Mouse (Mus musculus): ENCODE measurements around the gene Sipa1l2. TPM values are rescaled to one million over a fixed set of nuclear protein-coding genes. Genes with fewer than 3 reads are reported as not detected.

Gene Sipa1l2
- polyA plus RNA-seq, 1 experiment from 2014 or later: 24.9 TPM

GRCm38 (mm10) chr8:125570389-125570788, 781 bp upstream of the Sipa1l2 start:
- DNase-seq (ENCODE audit: low spot score): no peak
- 9% methylated on average over 13 of the region's 13 CpGs for WGBS
- peak overlapping the region; percentile 90 for H3K27ac ChIP-seq

GRCm38 (mm10) chr8:125568851-125569532, 616 bp downstream of the Sipa1l2 start:
- Histone ChIP-seq H3K27ac (peak overlapping the region; percentile 90), H3K9me3 (no peaks in the 10 kb centered on the region), H3K4me1 (peaks cover 51% of the 10 kb centered on the region), H3K36me3 (no peaks in the 10 kb centered on the region), H3K27me3 (ENCODE audit: insufficient read depth, poor library complexity, severe bottlenecking) (no peaks in the 10 kb centered on the region), H3K4me3 (peak overlapping the region; percentile 78)
- no peak for DNase-seq (ENCODE audit: low spot score)
- under 1% methylated on average over 39 of the region's 39 CpGs for WGBS

More at GRCm38 (mm10) chr8:125570389-125570788, 781 bp upstream of the Sipa1l2 start:
- no peaks in the 10 kb centered on the region for H3K27me3 ChIP-seq (ENCODE audit: insufficient read depth, poor library complexity, severe bottlenecking)
- H3K4me3 ChIP-seq: peak overlapping the region; percentile 78
- no peaks in the 10 kb centered on the region for H3K36me3 ChIP-seq
- no peaks in the 10 kb centered on the region for H3K9me3 ChIP-seq
- peaks cover 41% of the 10 kb centered on the region for H3K4me1 ChIP-seq

GRCm38 (mm10) chr8:125568421-125568850, 1.2 kb downstream of the Sipa1l2 start:
- Histone ChIP-seq H3K4me1 (peaks cover 56% of the 10 kb centered on the region), H3K9me3 (no peaks in the 10 kb centered on the region), H3K36me3 (no peaks in the 10 kb centered on the region), H3K4me3 (peak overlapping the region; percentile 78), H3K27ac (peak overlapping the region; percentile 90), H3K27me3 (ENCODE audit: insufficient read depth, poor library complexity, severe bottlenecking) (no peaks in the 10 kb centered on the region)
- no peak for DNase-seq (ENCODE audit: low spot score)
- 2% methylated on average over 14 of the region's 14 CpGs for WGBS

- 56% methylated on average over 7 of the region's 7 CpGs for WGBS
Measured at GRCm38 (mm10) chr8:125567569-125567968, 2.0 kb downstream of the Sipa1l2 start.

GRCm38 (mm10) chr8:125562878-125563277, 6.7 kb downstream of the Sipa1l2 start:
- 79% methylated on average over 8 of the region's 8 CpGs for WGBS
- no peaks in the 10 kb centered on the region for H3K9me3 ChIP-seq
- H3K27ac ChIP-seq: peak overlapping the region; percentile 25; the same call in 1 of the 2 replicates
- no peaks in the 10 kb centered on the region for H3K27me3 ChIP-seq (ENCODE audit: insufficient read depth, poor library complexity, severe bottlenecking)
- H3K36me3 ChIP-seq: no peaks in the 10 kb centered on the region
- no peak overlapping the region for H3K4me3 ChIP-seq
- peaks cover 91% of the 10 kb centered on the region for H3K4me1 ChIP-seq
- DNase-seq (ENCODE audit: low spot score): no peak

More at GRCm38 (mm10) chr8:125567569-125567968, 2.0 kb downstream of the Sipa1l2 start:
- no peaks in the 10 kb centered on the region for H3K9me3 ChIP-seq
- H3K4me3 ChIP-seq: peak overlapping the region; percentile 78
- no peak for DNase-seq (ENCODE audit: low spot score)
- H3K4me1 ChIP-seq: peaks cover 65% of the 10 kb centered on the region
- H3K36me3 ChIP-seq: no peaks in the 10 kb centered on the region
- H3K27ac ChIP-seq: no peak overlapping the region
- H3K27me3 ChIP-seq (ENCODE audit: insufficient read depth, poor library complexity, severe bottlenecking): no peaks in the 10 kb centered on the region

GRCm38 (mm10) chr8:125560825-125561490, 8.7 kb downstream of the Sipa1l2 start:
- no peaks in the 10 kb centered on the region for H3K9me3 ChIP-seq
- DNase-seq (ENCODE audit: low spot score): no peak
- peaks cover 91% of the 10 kb centered on the region for H3K4me1 ChIP-seq
- peak overlapping the region; percentile 60; the same call in 1 of the 2 replicates for H3K27ac ChIP-seq
- H3K4me3 ChIP-seq: no peak overlapping the region
- no peaks in the 10 kb centered on the region for H3K27me3 ChIP-seq (ENCODE audit: insufficient read depth, poor library complexity, severe bottlenecking)
- WGBS: 52% methylated on average over 11 of the region's 11 CpGs
- no peaks in the 10 kb centered on the region for H3K36me3 ChIP-seq

- Histone ChIP-seq H3K4me1 (peaks cover 99% of the 10 kb centered on the region), H3K27ac (peak overlapping the region; percentile 88), H3K27me3 (ENCODE audit: insufficient read depth, poor library complexity, severe bottlenecking) (no peaks in the 10 kb centered on the region), H3K9me3 (no peaks in the 10 kb centered on the region), H3K4me3 (peak overlapping the region; percentile 43; the same call in 1 of the 2 replicates), H3K36me3 (no peaks in the 10 kb centered on the region)
- 64% methylated on average over 5 of the region's 5 CpGs for WGBS
- DNase-seq (ENCODE audit: low spot score): no peak
Measured at GRCm38 (mm10) chr8:125559066-125559653, 10.4 kb downstream of the Sipa1l2 start.

GRCm38 (mm10) chr8:125558109-125559065, 11.2 kb downstream of the Sipa1l2 start:
- peak; percentile 91 for DNase-seq (ENCODE audit: low spot score)
- Histone ChIP-seq H3K36me3 (no peaks in the 10 kb centered on the region), H3K9me3 (no peaks in the 10 kb centered on the region), H3K27me3 (ENCODE audit: insufficient read depth, poor library complexity, severe bottlenecking) (no peaks in the 10 kb centered on the region), H3K27ac (peak overlapping the region; percentile 88), H3K4me3 (peak overlapping the region; percentile 43), H3K4me1 (peaks cover 99% of the 10 kb centered on the region)
- 22% methylated on average over 23 of the region's 23 CpGs for WGBS

GRCm38 (mm10) chr8:125557391-125558108, 12.1 kb downstream of the Sipa1l2 start:
- Histone ChIP-seq H3K4me1 (peaks cover 99% of the 10 kb centered on the region), H3K36me3 (no peaks in the 10 kb centered on the region), H3K9me3 (no peaks in the 10 kb centered on the region), H3K27ac (peak overlapping the region; percentile 88), H3K4me3 (peak overlapping the region; percentile 43), H3K27me3 (ENCODE audit: insufficient read depth, poor library complexity, severe bottlenecking) (no peaks in the 10 kb centered on the region)
- 36% methylated on average over 10 of the region's 10 CpGs for WGBS
- DNase-seq (ENCODE audit: low spot score): no peak

GRCm38 (mm10) chr8:125556706-125557105, 12.9 kb downstream of the Sipa1l2 start:
- no peaks in the 10 kb centered on the region for H3K27me3 ChIP-seq (ENCODE audit: insufficient read depth, poor library complexity, severe bottlenecking)
- peaks cover 99% of the 10 kb centered on the region for H3K4me1 ChIP-seq
- no peaks in the 10 kb centered on the region for H3K9me3 ChIP-seq
- DNase-seq (ENCODE audit: low spot score): no peak
- H3K36me3 ChIP-seq: no peaks in the 10 kb centered on the region
- H3K4me3 ChIP-seq: no peak overlapping the region
- H3K27ac ChIP-seq: peak overlapping the region; percentile 88
- WGBS: 80% methylated on average over 5 of the region's 5 CpGs

- no peaks in the 10 kb centered on the region for H3K9me3 ChIP-seq
- WGBS: 76% methylated on average over 4 of the region's 4 CpGs
- no peaks in the 10 kb centered on the region for H3K27me3 ChIP-seq (ENCODE audit: insufficient read depth, poor library complexity, severe bottlenecking)
- no peak for DNase-seq (ENCODE audit: low spot score)
- H3K4me3 ChIP-seq: no peak overlapping the region
- no peaks in the 10 kb centered on the region for H3K36me3 ChIP-seq
- H3K27ac ChIP-seq: 0 out of 2 replicates have a peak overlapping the region, but pooled peaks have one; percentile 22
- peaks cover 88% of the 10 kb centered on the region for H3K4me1 ChIP-seq
Measured at GRCm38 (mm10) chr8:125550567-125550966, 19.0 kb downstream of the Sipa1l2 start.
